Mouse (Mus musculus): ENCODE results near the gene Olfr1183. TPM values are rescaled to one million over a fixed set of nuclear protein-coding genes. Genes with fewer than 3 reads are reported as not detected.

Olfr1183 gene
- polyA plus RNA-seq (2012; rRNA removed): not detected in 2 replicates

DNA sequence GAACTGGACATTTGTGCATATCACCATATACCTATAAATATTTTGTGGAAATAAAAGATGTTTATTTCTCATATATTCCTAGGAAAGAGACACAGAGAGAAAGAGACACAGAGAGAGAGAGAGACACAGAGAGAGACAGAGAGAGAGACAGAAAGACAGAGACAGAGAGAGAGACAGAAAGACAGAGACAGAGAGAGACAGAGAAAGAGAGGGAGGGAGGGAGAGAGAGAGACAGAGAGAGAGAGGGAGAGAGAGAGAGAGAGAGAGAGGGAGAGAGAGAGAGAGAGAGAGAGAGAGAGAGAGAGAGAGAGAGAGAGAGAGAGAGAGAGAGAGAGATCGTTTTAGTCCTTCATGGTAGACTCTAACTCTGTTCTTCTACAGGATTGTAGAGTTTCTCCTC is at the start of gene Olfr1183:
Olfr1183 (plus strand) TSS at position 301 of the 400 bp plus-strand sequence.

DNA sequence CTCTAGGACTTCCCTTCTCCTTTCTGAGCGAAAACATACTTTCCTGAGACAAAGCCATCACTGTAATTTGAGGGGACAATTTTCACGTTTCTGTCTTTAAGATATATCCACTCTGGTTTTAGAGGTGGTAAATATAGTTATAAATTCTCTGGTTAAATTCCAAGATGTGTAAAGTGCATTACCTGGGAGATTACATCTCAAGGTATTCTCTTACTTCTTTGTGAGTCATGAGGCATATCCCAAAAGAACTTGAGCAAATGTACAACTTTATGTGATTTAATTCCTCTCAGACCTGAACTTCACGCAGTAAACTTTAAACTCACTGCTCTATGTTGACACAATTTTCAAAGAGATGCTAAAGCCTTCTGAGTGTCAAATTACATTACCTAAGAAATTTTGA is 48.3 kb upstream of the Olfr1183 start, which contains the start of gene Olfr1179:
Olfr1179 (minus strand) TSS at position 101 of the 400 bp plus-strand sequence.

DNA sequence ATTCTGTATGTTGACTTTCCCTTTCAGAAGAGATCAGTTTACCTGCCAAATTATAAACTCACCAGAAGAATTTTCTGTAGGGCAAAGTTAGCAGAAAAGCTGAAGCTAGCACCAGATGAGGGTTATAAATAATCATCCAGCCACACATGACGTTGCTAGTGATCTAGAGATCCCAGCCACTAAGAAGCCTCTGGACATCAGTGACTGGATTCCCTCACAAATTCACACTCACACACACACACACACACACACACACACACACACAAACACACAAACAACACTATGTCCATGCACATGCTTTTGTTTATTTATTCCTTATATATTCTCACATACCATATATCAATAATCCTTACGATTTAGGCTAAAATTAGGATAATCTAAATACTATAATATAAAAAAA is 35.6 kb upstream of the Olfr1183 start, which contains the start of gene Olfr1180:
Olfr1180 (minus strand) TSS at position 101 of the 400 bp plus-strand sequence.

DNA sequence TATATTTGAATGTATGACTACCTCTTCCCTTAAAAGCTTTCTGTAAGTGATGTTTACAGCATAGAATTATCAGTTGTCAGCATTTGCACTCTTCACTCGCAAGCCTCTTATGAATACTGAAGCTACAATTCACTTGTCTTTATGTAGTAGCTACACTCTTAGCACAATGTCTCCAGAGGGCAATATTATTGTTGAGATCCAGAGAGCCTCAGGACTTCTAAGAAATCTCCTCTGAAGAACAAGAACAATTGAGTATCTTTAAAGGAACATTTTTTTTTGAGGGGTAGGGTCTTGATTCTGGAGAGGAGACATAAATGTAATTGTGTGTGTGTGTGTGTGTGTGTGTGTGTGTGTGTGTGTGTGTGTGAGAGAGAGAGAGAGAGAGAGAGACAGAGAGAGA is 28.6 kb upstream of the Olfr1183 start, which contains the start of gene Olfr1181:
Olfr1181 (minus strand) TSS at position 101 of the 400 bp plus-strand sequence.

DNA sequence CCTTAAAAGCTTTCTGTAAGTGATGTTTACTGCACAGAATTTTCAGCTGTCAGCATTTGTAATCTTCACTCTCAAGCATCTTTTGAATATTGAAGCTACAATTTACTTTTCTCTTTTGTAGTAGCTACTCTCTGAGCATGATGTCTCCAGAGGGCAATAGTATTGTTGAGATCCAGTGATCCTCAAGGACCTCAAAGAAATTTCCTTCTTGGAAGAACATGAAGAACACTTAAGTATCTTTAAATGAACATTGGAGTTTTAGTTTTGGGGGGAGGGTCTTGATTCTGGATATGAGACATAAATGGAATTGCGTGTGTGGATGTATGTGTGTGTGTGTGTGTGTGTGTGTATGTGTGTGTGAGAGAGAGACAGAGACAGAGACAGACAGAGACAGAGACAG is 5.6 kb upstream of the Olfr1183 start, which contains the start of gene Gm13757:
Gm13757 (minus strand) TSS at position 101 of the 400 bp plus-strand sequence.

DNA sequence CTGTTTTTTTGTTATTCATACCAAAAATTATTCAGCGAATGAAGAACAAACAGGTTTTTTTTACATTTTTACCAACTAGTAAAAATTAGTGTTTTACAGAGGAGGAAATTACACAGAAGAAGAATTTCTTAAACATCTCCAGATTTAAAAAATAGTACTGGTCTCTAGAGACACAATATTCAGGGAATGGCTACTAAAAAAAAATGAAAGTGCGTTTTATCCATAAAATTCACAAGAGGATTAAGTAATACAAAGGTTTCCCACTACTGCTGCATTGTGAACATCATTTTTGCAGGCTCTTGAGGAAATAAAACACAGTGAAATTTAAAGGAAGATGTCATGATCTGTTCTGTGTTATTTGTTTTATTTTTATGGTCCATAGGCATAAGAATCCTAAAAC is 28.6 kb downstream of the Olfr1183 start, which contains the start of gene Olfr1184:
Olfr1184 (plus strand) TSS at position 301 of the 400 bp plus-strand sequence.

DNA sequence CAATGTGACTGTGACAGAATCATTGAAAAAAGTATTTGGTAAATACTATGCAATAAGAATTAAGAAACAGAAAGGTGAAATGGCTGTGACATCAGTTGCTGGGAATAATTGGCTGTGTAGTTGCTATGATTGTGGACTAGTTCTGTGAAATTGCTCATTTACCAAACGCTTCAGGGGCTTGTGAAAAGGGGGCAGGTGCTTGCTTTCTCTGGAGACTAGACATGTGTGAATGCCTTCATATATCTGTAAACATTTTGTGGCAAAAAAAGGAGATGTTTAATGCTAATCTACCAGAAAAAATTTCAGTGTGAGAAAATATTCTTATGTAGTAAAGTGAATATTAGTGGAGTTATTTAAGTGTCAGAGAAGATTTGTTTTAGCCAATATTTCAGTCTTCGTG is 38.4 kb downstream of the Olfr1183 start, which contains the start of gene Olfr1185-ps1:
Olfr1185-ps1 (plus strand) TSS at position 301 of the 400 bp plus-strand sequence.

DNA sequence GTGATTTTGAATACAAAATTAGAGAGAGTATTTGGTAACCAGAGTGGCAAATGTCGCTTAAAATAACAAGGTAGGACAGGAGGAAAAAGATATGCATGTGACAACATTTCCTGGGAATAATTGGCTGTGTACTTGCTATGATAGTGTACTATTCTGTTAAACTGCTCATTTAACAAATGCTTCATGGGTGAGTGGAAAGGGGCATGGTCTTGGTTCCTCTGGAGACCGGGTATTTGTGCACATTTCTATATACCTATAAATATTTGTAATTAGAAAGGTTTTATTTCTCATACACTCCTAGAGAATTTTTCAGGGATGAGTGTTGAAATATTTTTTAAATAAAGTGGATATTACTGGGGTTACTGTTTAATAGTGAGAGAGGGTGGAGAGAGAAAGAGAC is 63.6 kb downstream of the Olfr1183 start, which contains the start of gene Olfr1186:
Olfr1186 (plus strand) TSS at position 301 of the 400 bp plus-strand sequence.

Other genes with a start within 250 kb of the Olfr1183 start
- gene Olfr1170, start 226.5 kb upstream of the Olfr1183 start, polyA plus RNA-seq (2012; rRNA removed): not detected in 2 replicates
- gene Olfr1173, start 175.0 kb upstream of the Olfr1183 start, polyA plus RNA-seq (2012; rRNA removed): not detected in 2 replicates
- gene Olfr1174-ps, start 139.7 kb upstream of the Olfr1183 start, polyA plus RNA-seq (2012; rRNA removed): not detected in 2 replicates
- gene Olfr1175-ps, start 127.7 kb upstream of the Olfr1183 start, polyA plus RNA-seq (2012; rRNA removed): not detected in 2 replicates
- not detected in 2 replicates for gene Olfr1176, start 118.1 kb upstream of the Olfr1183 start, polyA plus RNA-seq (2012; rRNA removed)
- not detected in 2 replicates for gene Olfr1177-ps, start 108.4 kb upstream of the Olfr1183 start, polyA plus RNA-seq (2012; rRNA removed)
- gene Olfr1178, start 67.8 kb upstream of the Olfr1183 start, polyA plus RNA-seq (2012; rRNA removed): not detected in 2 replicates
- gene Olfr1179, start 48.4 kb upstream of the Olfr1183 start, polyA plus RNA-seq (2012; rRNA removed): not detected in 2 replicates
- gene Olfr1180, start 35.7 kb upstream of the Olfr1183 start, polyA plus RNA-seq (2012; rRNA removed): not detected in 2 replicates
- gene Olfr1181, start 28.7 kb upstream of the Olfr1183 start, polyA plus RNA-seq (2012; rRNA removed): not detected in 2 replicates
- not detected in 2 replicates for gene Gm13757, start 5.7 kb upstream of the Olfr1183 start, polyA plus RNA-seq (2012; rRNA removed)
- not detected in 2 replicates for gene Olfr1184, start 28.7 kb downstream of the Olfr1183 start, polyA plus RNA-seq (2012; rRNA removed)
- gene Olfr1185-ps1, start 38.5 kb downstream of the Olfr1183 start, polyA plus RNA-seq (2012; rRNA removed): not detected in 2 replicates
- gene Olfr1186, start 63.7 kb downstream of the Olfr1183 start, polyA plus RNA-seq (2012; rRNA removed): not detected in 2 replicates
- not detected in 2 replicates for gene Olfr1188, start 102.1 kb downstream of the Olfr1183 start, polyA plus RNA-seq (2012; rRNA removed)
- gene Olfr1189, start 131.6 kb downstream of the Olfr1183 start, polyA plus RNA-seq (2012; rRNA removed): not detected in 2 replicates
- not detected in 2 replicates for gene Olfr1191-ps1, start 185.7 kb downstream of the Olfr1183 start, polyA plus RNA-seq (2012; rRNA removed)
- gene Olfr1192-ps1, start 193.6 kb downstream of the Olfr1183 start, polyA plus RNA-seq (2012; rRNA removed): not detected in 2 replicates
- gene Olfr1193, start 220.8 kb downstream of the Olfr1183 start, polyA plus RNA-seq (2012; rRNA removed): not detected in 2 replicates
- gene Olfr1195, start 234.3 kb downstream of the Olfr1183 start, polyA plus RNA-seq (2012; rRNA removed): not detected in 2 replicates
- not detected in 2 replicates for gene Olfr1196, start 249.7 kb downstream of the Olfr1183 start, polyA plus RNA-seq (2012; rRNA removed)